Mouse (Mus musculus) MEL (cell line): ENCODE measurements around the gene Cntn5.

Source experiments
- GATA1 ChIP-seq: IDR thresholded peaks from 2 replicates; pipeline ENCODE4 v1.6.1; 2011; ENCODE audit warnings: low read depth, low read length, improper control_type of control experiment
- POLR2A ChIP-seq, 2 experiments: IDR thresholded peaks; 2 replicates each; pipeline ENCODE4 v1.6.1; 2011 to 2012; ENCODE audit warnings: low read length in 2 of 2, mild to moderate bottlenecking in 2 of 2, control low read depth in 1 of 2, improper control_type of control experiment in 1 of 2, low read depth in 1 of 2, moderate library complexity in 1 of 2; ENCODE audit not compliant: control insufficient read depth in 1 of 2, insufficient read depth in 1 of 2, poor library complexity in 1 of 2

GRCm38 (mm10) chr9:9769659-9770058, 1134.9 kb downstream of the Cntn5 start:
- TF ChIP-seq GATA1 (no peak), POLR2A (IDR thresholded peaks at IDR 0.05; ENCODE audit: control insufficient read depth in 1 of 2, insufficient read depth in 1 of 2, low read depth in 1 of 2, low read length in 2 of 2, poor library complexity in 1 of 2) (no peak)
